Mouse (Mus musculus) small intestine, adult 2 months (tissue): ENCODE data around the gene Smim6. TPM values are rescaled to one million over a fixed set of nuclear protein-coding genes. Genes with fewer than 3 reads are reported as not detected.

Experiments
- H3K27ac ChIP-seq: fragments of 200-500 bp; 2 replicates; pipeline ENCODE4 v1.5.1; 2012; ENCODE audit warnings: low read depth, low read length, control low read depth, inconsistent platforms; ENCODE audit not compliant: insufficient read depth
- H3K27me3 ChIP-seq: fragments of 200-500 bp; 2 replicates; pipeline ENCODE4 v1.6.1; 2012; ENCODE audit warnings: mild to moderate bottlenecking, moderate library complexity, low read length, inconsistent platforms; ENCODE audit not compliant: control insufficient read depth, insufficient read depth
- H3K36me3 ChIP-seq: fragments of 200-500 bp; 2 replicates; pipeline ENCODE4 v1.6.1; 2012; ENCODE audit warnings: mild to moderate bottlenecking, low read length, control low read depth, inconsistent platforms; ENCODE audit not compliant: control insufficient read depth, insufficient read depth
- H3K4me1 ChIP-seq: fragments of 200-500 bp; 2 replicates; pipeline ENCODE4 v1.6.1; 2012; ENCODE audit warnings: low read length, inconsistent platforms, mixed read lengths; ENCODE audit not compliant: control insufficient read depth, insufficient read depth, insufficient read length
- H3K4me3 ChIP-seq: fragments of 200-500 bp; 2 replicates; pipeline ENCODE4 v1.5.1; 2012; ENCODE audit warnings: low read depth, mild to moderate bottlenecking, control low read depth, inconsistent platforms, low read length, moderate library complexity
- CTCF ChIP-seq: fragments of 200-500 bp; IDR thresholded peaks from 2 replicates; pipeline ENCODE4 v1.5.1; 2012; ENCODE audit warnings: low read depth, mild to moderate bottlenecking, control low read depth, inconsistent platforms, low read length, moderate library complexity, mixed read lengths; ENCODE audit not compliant: insufficient replicate concordance, insufficient read length; ENCODE audit errors: extremely low read depth
- POLR2A ChIP-seq: fragments of 200-500 bp; IDR thresholded peaks from 2 replicates; pipeline ENCODE4 v1.6.1; 2012; ENCODE audit warnings: low read depth, mild to moderate bottlenecking, control low read depth, inconsistent platforms, low read length, moderate library complexity
- WGBS: fragments of 180-500 bp; shearing (Covaris S2); methylation state at CpG from one replicate; pipeline ENCODE4 v1.1.7; 2018; 5-methylcytosine and 5-hydroxymethylcytosine counted together
- polyA plus RNA-seq: library from polyadenylated mRNA; depleted of rRNA; stranded (reverse); fragments of >200 nt; gene quantifications from 2 replicates; pipeline ENCODE4 v1.2.3, GENCODE M21; 2012

The Smim6 gene
- polyA plus RNA-seq, 1 experiment, result 8.8 TPM

GRCm38 (mm10) chr11:115900561-115901337, 11.1 kb upstream of the Smim6 start:
- WGBS, result 82% methylated on average over 8 of the region's 8 CpGs
- TF ChIP-seq CTCF (no peak), POLR2A (no peak)
- Histone ChIP-seq H3K27me3 (no peaks in the 10 kb centered on the region), H3K27ac (no peak overlapping the region), H3K4me3 (peak overlapping the region; percentile 7; the same call in 1 of the 2 replicates), H3K4me1 (peaks cover 33% of the 10 kb centered on the region), H3K36me3 (peaks cover 11% of the 10 kb centered on the region; the same call in 1 of the 2 replicates)

GRCm38 (mm10) chr11:115901338-115902161, 10.3 kb upstream of the Smim6 start:
- Histone ChIP-seq H3K27me3 (no peaks in the 10 kb centered on the region), H3K36me3 (peaks cover 3% of the 10 kb centered on the region; the same call in 1 of the 2 replicates), H3K27ac (no peak overlapping the region), H3K4me1 (peaks cover 34% of the 10 kb centered on the region), H3K4me3 (no peak overlapping the region)
- TF ChIP-seq POLR2A, result no peak
- TF ChIP-seq CTCF, result no peak
- WGBS, result 86% methylated on average over 9 of the region's 9 CpGs

- TF ChIP-seq POLR2A (no peak), CTCF (no peak)
- Histone ChIP-seq H3K27me3 (no peaks in the 10 kb centered on the region), H3K27ac (no peak overlapping the region), H3K4me1 (peaks cover 34% of the 10 kb centered on the region), H3K4me3 (no peak overlapping the region), H3K36me3 (no peaks in the 10 kb centered on the region)
- WGBS, result 75% methylated on average over 5 of the region's 5 CpGs
Measured at GRCm38 (mm10) chr11:115902177-115902576, 9.6 kb upstream of the Smim6 start.

- 0 out of 2 replicates have a peak overlapping the region, but pooled peaks have one; percentile 36 for H3K27ac ChIP-seq
- 13% methylated on average over 1 of the region's 1 CpGs for WGBS
- TF ChIP-seq POLR2A, result no peak
- H3K4me1 ChIP-seq, result peaks cover 34% of the 10 kb centered on the region
- no peaks in the 10 kb centered on the region for H3K36me3 ChIP-seq
- no peak overlapping the region for H3K4me3 ChIP-seq
- H3K27me3 ChIP-seq, result no peaks in the 10 kb centered on the region
Measured at GRCm38 (mm10) chr11:115902831-115903230, 9.0 kb upstream of the Smim6 start.

- Histone ChIP-seq H3K4me1 (peaks cover 34% of the 10 kb centered on the region), H3K36me3 (peaks cover 2% of the 10 kb centered on the region; the same call in 1 of the 2 replicates), H3K27ac (peak overlapping the region; percentile 64), H3K27me3 (no peaks in the 10 kb centered on the region), H3K4me3 (no peak overlapping the region)
- WGBS, result 35% methylated on average over 11 of the region's 11 CpGs
- TF ChIP-seq CTCF, result no peak
- no peak for TF ChIP-seq POLR2A
Measured at GRCm38 (mm10) chr11:115903384-115904230, 8.2 kb upstream of the Smim6 start.

- Histone ChIP-seq H3K4me3 (no peak overlapping the region), H3K27ac (peak overlapping the region; percentile 64), H3K36me3 (peaks cover 2% of the 10 kb centered on the region; the same call in 1 of the 2 replicates), H3K27me3 (no peaks in the 10 kb centered on the region), H3K4me1 (peaks cover 34% of the 10 kb centered on the region)
- WGBS, result 57% methylated on average over 8 of the region's 8 CpGs
- TF ChIP-seq POLR2A, result no peak
- no peak for TF ChIP-seq CTCF
Measured at GRCm38 (mm10) chr11:115904231-115904955, 7.4 kb upstream of the Smim6 start.
